9 mouse cellular contexts compared by ENCODE assay signal in the genomic region with DNA sequence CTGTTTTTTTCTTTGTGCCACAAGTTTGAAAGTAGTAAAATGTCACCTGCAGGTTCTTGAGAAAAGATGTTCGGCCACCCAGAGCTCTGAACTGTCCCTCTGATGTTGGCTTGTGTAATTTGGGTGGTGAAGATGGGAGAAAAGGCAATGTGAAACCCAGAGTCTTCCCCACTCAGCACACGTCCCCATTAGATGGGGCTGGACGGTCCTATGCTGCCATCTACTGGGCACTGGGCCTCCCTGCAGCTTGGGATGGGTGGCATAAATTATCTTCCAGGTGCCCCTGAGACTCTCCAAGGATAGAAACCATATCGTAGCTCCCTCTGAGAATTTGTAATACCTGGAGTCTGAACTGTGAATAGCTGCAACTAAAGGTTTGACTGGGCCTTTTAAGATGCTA. TPM values are rescaled to one million over a fixed set of nuclear protein-coding genes. Genes with fewer than 3 reads are reported as not detected.
DNase-seq lines count a peak whose midpoint lies in the region; ATAC-seq and TF ChIP-seq lines count a peak whose summit lies in the region.
"Had no signal": no experiment of that assay in that cellular context is flagged by ENCODE, and none has a peak within 500 bp of the region (broad histone marks: within the 10 kb centered on the region; RNA-seq: fewer than 3 reads in every experiment).

No protein-coding gene starts in this region.

- peak; percentile 47 for ATAC-seq in G1E (ENCODE audit: extremely low read depth, insufficient number of reproducible peaks, low FRiP score, poor library complexity, severe bottlenecking)
- peak; percentile 70 for ATAC-seq in erythroblast, adult 5-6 weeks (replicated peaks; ENCODE audit: low FRiP score, poor library complexity, severe bottlenecking)

- H3K27me3 ChIP-seq in G1E (ENCODE audit: insufficient read depth, low read length), result no peaks in the 10 kb centered on the region

- no peak overlapping the region for H3K4me3 ChIP-seq in G1E (ENCODE audit: low read depth, low read length)
- H3K4me3 ChIP-seq in bone marrow, adult 2 months (replicated peaks; ENCODE audit: control insufficient read depth, low read depth, low read length), result no peak overlapping the region
- H3K4me3 ChIP-seq in layer of hippocampus, adult 2 months, result no peak overlapping the region

- intact Hi-C loops in heart, postnatal 14 days (cut with DNase I), result loop anchor here (1.0 kb wide), 3 partner anchors 103 to 404 kb away; no protein-coding TSS in a partner anchor

- TF ChIP-seq POLR2A in bone marrow, adult 2 months (IDR thresholded peaks at IDR 0.05; ENCODE audit: borderline replicate concordance, control insufficient read depth, low read depth, low read length), result no peak

- WGBS in bone marrow, adult 2 months, result 3% methylated on average over 4 of the region's 4 CpGs

- peak; percentile 59 for DNase-seq in G1E (ENCODE audit: low spot score)
- peak; percentile 74 to 85 for DNase-seq in heart, postnatal 14 days
- peak; percentile 73 to 90 for DNase-seq in layer of hippocampus, adult 2 months (ENCODE audit: low spot score in 2 of 2)
- DNase-seq in lung, postnatal 14 days, result peak; percentile 77
- peak; percentile 72 for DNase-seq in retina, postnatal 7 days (ENCODE audit: low read depth, low spot score)
- peak; percentile 48 for DNase-seq in urinary bladder, adult 2 months (ENCODE audit: low spot score)

- no peaks in the 10 kb centered on the region for H3K9me3 ChIP-seq in G1E (replicated peaks)

- H3K27ac ChIP-seq in bone marrow, adult 2 months (ENCODE audit: control insufficient read depth, insufficient read depth, low read depth, low read length, poor library complexity), result no peak overlapping the region
- no peak overlapping the region for H3K27ac ChIP-seq in layer of hippocampus, adult 2 months

- H3K4me1 ChIP-seq in G1E (ENCODE audit: insufficient read depth, low read depth, low read length), result peaks cover 9% of the 10 kb centered on the region
- H3K4me1 ChIP-seq in bone marrow, adult 2 months (ENCODE audit: control insufficient read depth, insufficient read depth, low read length), result no peaks in the 10 kb centered on the region

- TF ChIP-seq CTCF in G1E (IDR thresholded peaks at IDR 0.05; ENCODE audit: low read depth, low read length), result peak; percentile 99
- peak; percentile 96 for TF ChIP-seq CTCF in bone marrow, adult 2 months (IDR thresholded peaks at IDR 0.05; ENCODE audit: control insufficient read depth, insufficient read depth, low read length)
- TF ChIP-seq CTCF in layer of hippocampus, adult 2 months (conservative IDR thresholded peaks at IDR 0.05), result peak; percentile 100

- H3K36me3 ChIP-seq in G1E (replicated peaks), result peaks cover 9% of the 10 kb centered on the region

RNA-seq across cellular contexts. Expression of a gene that starts 11.8 kb away (rescaled TPM):
- total RNA-seq in G1E (2014; fragmentation: Nextera tagmentation) (32.6 and 32.7 TPM in 2 replicates), G1E (2017) (10.3 and 16.4 TPM in 2 replicates)
- polyA plus RNA-seq in G1E (2012), result 12.7 and 14.7 TPM in 2 replicates
- polyA plus RNA-seq in bone marrow, adult 2 months (2011; ENCODE audit: insufficient read depth, insufficient read length, low replicate concordance, missing spikeins), result not detected in 2 replicates
- not detected in 2 replicates for total RNA-seq in erythroblast, adult 5-6 weeks (2015; ENCODE audit: low replicate concordance)
- not detected in 2 replicates for total RNA-seq in erythroblast, adult 5-6 weeks (2017; ENCODE audit: low replicate concordance)
- 10 to 100 TPM; 22.4 to 30.4 TPM for total RNA-seq in heart, postnatal 14 days (2021)
- total RNA-seq in layer of hippocampus, adult 2 months (2021), result 1 to 10 TPM in 1 of 2 experiments, under 1 TPM in 1; 0.86 to 1.4 TPM
- polyA plus RNA-seq in urinary bladder, adult 2 months (2012; rRNA removed), result 0.46 and 0.73 TPM in 2 replicates

RNA-seq across cellular contexts. Expression of a gene that starts 22.3 kb away (rescaled TPM):
- not detected in 2 replicates for total RNA-seq in G1E (2014; fragmentation: Nextera tagmentation)
- total RNA-seq in G1E (2017), result not detected in 2 replicates
- polyA plus RNA-seq in G1E (2012), result not detected in 2 replicates
- polyA plus RNA-seq in bone marrow, adult 2 months (2011; ENCODE audit: insufficient read depth, insufficient read length, low replicate concordance, missing spikeins), result not detected in 2 replicates
- total RNA-seq in erythroblast, adult 5-6 weeks (2015; ENCODE audit: low replicate concordance), result 11.5 TPM in 1 of 2 replicates, not detected in the other
- not detected in 2 replicates for total RNA-seq in erythroblast, adult 5-6 weeks (2017; ENCODE audit: low replicate concordance)
- total RNA-seq in heart, postnatal 14 days (2021), result not detected
- not detected for total RNA-seq in layer of hippocampus, adult 2 months (2021)
- polyA plus RNA-seq in urinary bladder, adult 2 months (2012; rRNA removed), result not detected in 2 replicates
- polyA plus RNA-seq: large intestine, adult 2 months had no signal

RNA-seq across cellular contexts. Expression of a gene that starts 26.3 kb away (rescaled TPM):
- 1.1 TPM in 1 of 2 replicates, not detected in the other for total RNA-seq in G1E (2014; fragmentation: Nextera tagmentation)
- total RNA-seq in G1E (2017), result 0.22 and 0.23 TPM in 2 replicates
- 0.07 and 0.13 TPM in 2 replicates for polyA plus RNA-seq in G1E (2012)
- polyA plus RNA-seq in bone marrow, adult 2 months (2011; ENCODE audit: insufficient read depth, insufficient read length, low replicate concordance, missing spikeins), result not detected in 2 replicates
- total RNA-seq in erythroblast, adult 5-6 weeks (2015; ENCODE audit: low replicate concordance), result not detected in 2 replicates
- not detected in 2 replicates for total RNA-seq in erythroblast, adult 5-6 weeks (2017; ENCODE audit: low replicate concordance)
- 1 to 10 TPM; 1.4 TPM for total RNA-seq in heart, postnatal 14 days (2021)
- not detected for total RNA-seq in layer of hippocampus, adult 2 months (2021)
- 1.4 and 1.5 TPM in 2 replicates for polyA plus RNA-seq in urinary bladder, adult 2 months (2012; rRNA removed)

Comparison
In these comparisons a context has a peak if more than half of its experiments do, and no peak if none do; other contexts are left out.
1. RNA of a gene that starts 11.8 kb away (total RNA-seq): 10.3 to 32.7 TPM in G1E and 22.4 to 30.4 TPM in heart, postnatal 14 days; 0.86 to 1.4 TPM in layer of hippocampus, adult 2 months and not detected in erythroblast, adult 5-6 weeks; every median in the first group is over 4 times any median in the second.
2. Peak in every context shown above with its lines, with median percentiles within 50 percentile points of each other: DNase-seq and CTCF ChIP-seq.